Mouse (Mus musculus) MEL (cell line): Measurements from ENCODE around the gene Pla2g2e. TPM values are rescaled to one million over a fixed set of nuclear protein-coding genes. Genes with fewer than 3 reads are reported as not detected.
A peak's percentile ranks its signal among the peaks of the same experiment; 100 is the strongest.

ENCODE experiments used
- DNase-seq: peaks from one replicate; pipeline ENCODE4 v3.0.0; 2011; ENCODE audit warnings: low read depth, low spot score
- H3K27ac ChIP-seq: 2 replicates; pipeline ENCODE4 v1.5.1; 2012; ENCODE audit warnings: low read depth, mild to moderate bottlenecking, control low read depth, low read length, moderate library complexity; ENCODE audit not compliant: control insufficient read depth
- H3K27me3 ChIP-seq, 2 experiments: fragments of 150-350 bp in 1 of 2; sonication (generic) in 1 of 2; 2 replicates each; pipeline ENCODE4 v1.6.1; 2012; ENCODE audit warnings: low read length in 2 of 2, mild to moderate bottlenecking in 2 of 2, improper control_type of control experiment in 1 of 2, moderate library complexity in 1 of 2; ENCODE audit not compliant: insufficient read depth in 2 of 2, control insufficient read depth in 1 of 2
- H3K36me3 ChIP-seq, 2 experiments: 2 replicates each; pipeline ENCODE4 v1.6.1; 2012 to 2014; ENCODE audit warnings: low read length in 2 of 2, improper control_type of control experiment in 1 of 2, inconsistent platforms in 1 of 2, mild to moderate bottlenecking in 1 of 2; ENCODE audit not compliant: insufficient read depth in 2 of 2, control insufficient read depth in 1 of 2
- H3K4me1 ChIP-seq, 2 experiments: fragments of 150-350 bp in 1 of 2; sonication (generic) in 1 of 2; 2 replicates each; pipeline ENCODE4 v1.6.1; 2012; ENCODE audit warnings: low read length in 2 of 2, improper control_type of control experiment in 1 of 2, mild to moderate bottlenecking in 1 of 2; ENCODE audit not compliant: insufficient read depth in 2 of 2, control insufficient read depth in 1 of 2
- H3K4me3 ChIP-seq, 2 experiments: fragments of 150-350 bp in 1 of 2; sonication (generic) in 1 of 2; 2 replicates each; pipeline ENCODE4 v1.5.1; 2012; ENCODE audit warnings: low read depth in 2 of 2, low read length in 2 of 2, mild to moderate bottlenecking in 2 of 2, moderate library complexity in 2 of 2, control low read depth in 1 of 2, improper control_type of control experiment in 1 of 2; ENCODE audit not compliant: control insufficient read depth in 1 of 2, insufficient read depth in 1 of 2
- H3K79me2 ChIP-seq: 2 replicates; pipeline ENCODE4 v1.6.1; 2012; ENCODE audit warnings: mild to moderate bottlenecking, low read length, moderate library complexity; ENCODE audit not compliant: control insufficient read depth, poor library complexity, insufficient read depth
- H3K9ac ChIP-seq: 2 replicates; pipeline ENCODE4 v1.6.1; 2012; ENCODE audit warnings: low read depth, mild to moderate bottlenecking, control low read depth, low read length, moderate library complexity; ENCODE audit not compliant: control insufficient read depth, poor library complexity, severe bottlenecking
- H3K9me3 ChIP-seq: fragments of 150-350 bp; sonication (generic); replicated peaks from 2 replicates; pipeline ENCODE4 v1.6.1; 2012; ENCODE audit warnings: mild to moderate bottlenecking, low read length, improper control_type of control experiment, moderate library complexity; ENCODE audit not compliant: insufficient read depth
- BHLHE40 ChIP-seq: IDR thresholded peaks from 2 replicates; pipeline ENCODE4 v1.6.1; 2012; ENCODE audit warnings: low read depth, mild to moderate bottlenecking, inconsistent platforms, low read length, improper control_type of control experiment, borderline replicate concordance
- CHD1 ChIP-seq: IDR thresholded peaks from 2 replicates; pipeline ENCODE4 v1.6.1; 2012; ENCODE audit warnings: low read depth, mild to moderate bottlenecking, inconsistent platforms, low read length, improper control_type of control experiment
- CHD2 ChIP-seq: IDR thresholded peaks from 2 replicates; pipeline ENCODE4 v1.6.1; 2011; ENCODE audit warnings: low read length, improper control_type of control experiment
- CTCF ChIP-seq, 3 experiments: IDR thresholded peaks in 2 of 3; conservative IDR thresholded peaks in 1 of 3; 2 replicates each; pipeline ENCODE4 v1.5.1; 2011 to 2012; ENCODE audit warnings: low read length in 3 of 3, low read depth in 2 of 3, mild to moderate bottlenecking in 2 of 3, improper control_type of control experiment in 1 of 3, inconsistent platforms in 1 of 3, mixed read lengths in 1 of 3, moderate library complexity in 1 of 3; ENCODE audit not compliant: control insufficient read depth in 1 of 3, insufficient read depth in 1 of 3, poor library complexity in 1 of 3, severe bottlenecking in 1 of 3
- E2F4 ChIP-seq: IDR thresholded peaks from 2 replicates; pipeline ENCODE4 v1.6.1; 2011; ENCODE audit warnings: low read depth, low read length, improper control_type of control experiment, borderline replicate concordance
- ELF1 ChIP-seq: IDR thresholded peaks from 2 replicates; pipeline ENCODE4 v1.6.1; 2014; ENCODE audit warnings: low read depth, mild to moderate bottlenecking, inconsistent platforms, low read length, improper control_type of control experiment, moderate library complexity
- EP300 ChIP-seq, 2 experiments: IDR thresholded peaks; 2 replicates each; pipeline ENCODE4 v1.6.1; 2011; ENCODE audit warnings: improper control_type of control experiment in 2 of 2, low read length in 2 of 2, low read depth in 1 of 2, mild to moderate bottlenecking in 1 of 2
- ETS1 ChIP-seq: IDR thresholded peaks from 2 replicates; pipeline ENCODE4 v1.6.1; 2012; ENCODE audit warnings: low read depth, mild to moderate bottlenecking, inconsistent platforms, low read length, improper control_type of control experiment, moderate library complexity
- GABPA ChIP-seq: IDR thresholded peaks from 2 replicates; pipeline ENCODE4 v1.6.1; 2012; ENCODE audit warnings: low read depth, mild to moderate bottlenecking, inconsistent platforms, low read length, improper control_type of control experiment, moderate library complexity
- GATA1 ChIP-seq: IDR thresholded peaks from 2 replicates; pipeline ENCODE4 v1.6.1; 2011; ENCODE audit warnings: low read depth, low read length, improper control_type of control experiment
- HCFC1 ChIP-seq: IDR thresholded peaks from 2 replicates; pipeline ENCODE4 v1.6.1; 2012; ENCODE audit warnings: low read depth, mild to moderate bottlenecking, inconsistent platforms, low read length, improper control_type of control experiment, moderate library complexity
- JUND ChIP-seq: IDR thresholded peaks from 2 replicates; pipeline ENCODE4 v1.6.1; 2011; ENCODE audit warnings: low read depth, mild to moderate bottlenecking, improper control_type of control experiment, low read length
- KAT2A ChIP-seq: conservative IDR thresholded peaks from 2 replicates; pipeline ENCODE4 v1.6.1; 2012; ENCODE audit warnings: low read depth, low read length, improper control_type of control experiment, inconsistent platforms
- MAFK ChIP-seq: IDR thresholded peaks from 2 replicates; pipeline ENCODE4 v1.6.1; 2011; ENCODE audit warnings: low read depth, mild to moderate bottlenecking, low read length, improper control_type of control experiment, borderline replicate concordance
- MAX ChIP-seq: IDR thresholded peaks from 2 replicates; pipeline ENCODE4 v1.6.1; 2011; ENCODE audit warnings: low read length, improper control_type of control experiment
- MAZ ChIP-seq: IDR thresholded peaks from 2 replicates; pipeline ENCODE4 v1.6.1; 2012; ENCODE audit warnings: low read depth, mild to moderate bottlenecking, inconsistent platforms, low read length, improper control_type of control experiment
- MEF2A ChIP-seq: IDR thresholded peaks from 2 replicates; pipeline ENCODE4 v1.6.1; 2014; ENCODE audit warnings: low read depth, mild to moderate bottlenecking, inconsistent platforms, low read length, improper control_type of control experiment; ENCODE audit not compliant: poor library complexity, insufficient replicate concordance, severe bottlenecking; ENCODE audit errors: extremely low read depth
- MXI1 ChIP-seq: IDR thresholded peaks from 2 replicates; pipeline ENCODE4 v1.6.1; 2011; ENCODE audit warnings: mild to moderate bottlenecking, low read depth, low read length, improper control_type of control experiment
- MYB ChIP-seq: IDR thresholded peaks from 2 replicates; pipeline ENCODE4 v1.6.1; 2011; ENCODE audit warnings: mild to moderate bottlenecking, low read depth, low read length, improper control_type of control experiment
- MYC ChIP-seq: IDR thresholded peaks from 2 replicates; pipeline ENCODE4 v1.6.1; 2011; ENCODE audit warnings: low read depth, mild to moderate bottlenecking, low read length, improper control_type of control experiment, moderate library complexity
- NELFE ChIP-seq: IDR thresholded peaks from 2 replicates; pipeline ENCODE4 v1.6.1; 2011; ENCODE audit warnings: low read depth, low read length, improper control_type of control experiment
- NRF1 ChIP-seq: IDR thresholded peaks from 2 replicates; pipeline ENCODE4 v1.6.1; 2014; ENCODE audit warnings: low read depth, mild to moderate bottlenecking, inconsistent platforms, low read length, improper control_type of control experiment, moderate library complexity; ENCODE audit not compliant: poor library complexity, insufficient read depth, severe bottlenecking
- POLR2A ChIP-seq, 2 experiments: IDR thresholded peaks; 2 replicates each; pipeline ENCODE4 v1.6.1; 2011 to 2012; ENCODE audit warnings: low read length in 2 of 2, mild to moderate bottlenecking in 2 of 2, control low read depth in 1 of 2, improper control_type of control experiment in 1 of 2, low read depth in 1 of 2, moderate library complexity in 1 of 2; ENCODE audit not compliant: control insufficient read depth in 1 of 2, insufficient read depth in 1 of 2, poor library complexity in 1 of 2
- POLR2AphosphoS2 ChIP-seq: IDR thresholded peaks from 2 replicates; pipeline ENCODE4 v1.6.1; 2011; ENCODE audit warnings: low read length, improper control_type of control experiment
- POLR2AphosphoS5 ChIP-seq: IDR thresholded peaks from 2 replicates; pipeline ENCODE4 v1.6.1; 2012; ENCODE audit warnings: low read depth, borderline replicate concordance, mild to moderate bottlenecking, inconsistent platforms, low read length, moderate library complexity, mixed read lengths
- RAD21 ChIP-seq: IDR thresholded peaks from 2 replicates; pipeline ENCODE4 v1.6.1; 2011; ENCODE audit warnings: mild to moderate bottlenecking, low read depth, low read length, improper control_type of control experiment
- RCOR1 ChIP-seq: IDR thresholded peaks from 2 replicates; pipeline ENCODE4 v1.6.1; 2012; ENCODE audit warnings: low read depth, mild to moderate bottlenecking, inconsistent platforms, low read length, improper control_type of control experiment
- SIN3A ChIP-seq: IDR thresholded peaks from 2 replicates; pipeline ENCODE4 v1.6.1; 2012; ENCODE audit warnings: low read length, improper control_type of control experiment, inconsistent platforms
- SMC3 ChIP-seq: IDR thresholded peaks from 2 replicates; pipeline ENCODE4 v1.6.1; 2011; ENCODE audit warnings: low read depth, low read length, improper control_type of control experiment
- TAL1 ChIP-seq: IDR thresholded peaks from 2 replicates; pipeline ENCODE4 v1.6.1; 2012; ENCODE audit warnings: mild to moderate bottlenecking, inconsistent platforms, low read length, moderate library complexity, mixed read lengths
- TBP ChIP-seq: IDR thresholded peaks from 2 replicates; pipeline ENCODE4 v1.8.0; 2011; ENCODE audit warnings: low read depth, low read length, improper control_type of control experiment
- TCF12 ChIP-seq: IDR thresholded peaks from 2 replicates; pipeline ENCODE4 v1.6.1; 2014; ENCODE audit warnings: low read depth, mild to moderate bottlenecking, inconsistent platforms, low read length, improper control_type of control experiment, moderate library complexity
- UBTF ChIP-seq: IDR thresholded peaks from 2 replicates; pipeline ENCODE4 v1.6.1; 2012; ENCODE audit warnings: low read depth, mild to moderate bottlenecking, inconsistent platforms, low read length, improper control_type of control experiment, moderate library complexity, borderline replicate concordance; ENCODE audit not compliant: insufficient read depth
- USF1 ChIP-seq: IDR thresholded peaks from 2 replicates; pipeline ENCODE4 v1.6.1; 2014; ENCODE audit warnings: low read depth, mild to moderate bottlenecking, inconsistent platforms, low read length, improper control_type of control experiment, moderate library complexity
- USF2 ChIP-seq, 2 experiments: IDR thresholded peaks; 2 replicates each; pipeline ENCODE4 v1.6.1; 2011 to 2012; ENCODE audit warnings: improper control_type of control experiment in 2 of 2, low read length in 2 of 2, borderline replicate concordance in 1 of 2, inconsistent platforms in 1 of 2, low read depth in 1 of 2, mild to moderate bottlenecking in 1 of 2; ENCODE audit not compliant: insufficient read depth in 1 of 2
- ZC3H11A ChIP-seq: IDR thresholded peaks from 2 replicates; pipeline ENCODE4 v1.6.1; 2012; ENCODE audit warnings: low read depth, mild to moderate bottlenecking, inconsistent platforms, low read length, improper control_type of control experiment
- ZKSCAN1 ChIP-seq: IDR thresholded peaks from 2 replicates; pipeline ENCODE4 v1.6.1; 2012; ENCODE audit warnings: low read depth, mild to moderate bottlenecking, inconsistent platforms, low read length, improper control_type of control experiment, moderate library complexity
- ZMIZ1 ChIP-seq: IDR thresholded peaks from 2 replicates; pipeline ENCODE4 v1.6.1; 2012; ENCODE audit warnings: low read depth, mild to moderate bottlenecking, inconsistent platforms, low read length, improper control_type of control experiment, moderate library complexity
- ZNF384 ChIP-seq: IDR thresholded peaks from 2 replicates; pipeline ENCODE4 v1.6.1; 2012; ENCODE audit warnings: low read depth, mild to moderate bottlenecking, inconsistent platforms, low read length, improper control_type of control experiment
- polyA plus RNA-seq, 2 experiments: library from polyadenylated mRNA; stranded (reverse) in 1 of 2; unstranded in 1 of 2; fragments of >175 nt in 1 of 2; fragments of >200 nt in 1 of 2; gene quantifications; 2 replicates each; pipeline versions ENCODE4 v1.2.1 to v1.2.4; 2012; ENCODE audit warnings: low replicate concordance in 2 of 2, low read depth in 1 of 2; ENCODE audit not compliant: insufficient read length in 2 of 2, insufficient read depth in 1 of 2, missing spikeins in 1 of 2
- total RNA-seq: library from RNA; depleted of rRNA; stranded (reverse); fragments of 300-350 nt; gene quantifications from 2 replicates; pipeline ENCODE4 v1.2.3, GENCODE M21; 2012

Pla2g2e gene
- total and polyA plus RNA-seq, 3 experiments: not detected

DNA sequence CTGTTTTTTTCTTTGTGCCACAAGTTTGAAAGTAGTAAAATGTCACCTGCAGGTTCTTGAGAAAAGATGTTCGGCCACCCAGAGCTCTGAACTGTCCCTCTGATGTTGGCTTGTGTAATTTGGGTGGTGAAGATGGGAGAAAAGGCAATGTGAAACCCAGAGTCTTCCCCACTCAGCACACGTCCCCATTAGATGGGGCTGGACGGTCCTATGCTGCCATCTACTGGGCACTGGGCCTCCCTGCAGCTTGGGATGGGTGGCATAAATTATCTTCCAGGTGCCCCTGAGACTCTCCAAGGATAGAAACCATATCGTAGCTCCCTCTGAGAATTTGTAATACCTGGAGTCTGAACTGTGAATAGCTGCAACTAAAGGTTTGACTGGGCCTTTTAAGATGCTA is 26.3 kb upstream of the Pla2g2e start:
- peak; percentile 66 for DNase-seq
- TF ChIP-seq GATA1 (no peak), MAZ (peak; percentile 70; the same call in 1 of the 2 replicates), CHD2 (no peak), ELF1 (no peak), JUND (no peak), ZKSCAN1 (no peak), MAFK (no peak), MYC (no peak), EP300 (IDR thresholded peaks at IDR 0.05; ENCODE audit: low read depth in 1 of 2, low read length in 2 of 2) (no peak), BHLHE40 (no peak), ZC3H11A (peak; percentile 67), MXI1 (no peak), RAD21 (peak; percentile 92), E2F4 (no peak), UBTF (no peak), ETS1 (no peak), POLR2A (IDR thresholded peaks at IDR 0.05; ENCODE audit: control insufficient read depth in 1 of 2, insufficient read depth in 1 of 2, low read depth in 1 of 2, low read length in 2 of 2, poor library complexity in 1 of 2) (no peak), SMC3 (peak; percentile 78), SIN3A (no peak), TCF12 (no peak), MYB (no peak), ZNF384 (no peak), CHD1 (no peak), RCOR1 (no peak), MAX (no peak), MEF2A (no peak), HCFC1 (no peak), KAT2A (no peak), POLR2AphosphoS5 (no peak), TAL1 (no peak), NRF1 (no peak), GABPA (no peak), TBP (no peak), USF2 (IDR thresholded peaks at IDR 0.05; ENCODE audit: borderline replicate concordance in 1 of 2, insufficient read depth in 1 of 2, low read depth in 1 of 2, low read length in 2 of 2) (no peak), CTCF (IDR thresholded peaks at IDR 0.05 in 2 of 3, conservative IDR thresholded peaks at IDR 0.05 in 1 of 3; ENCODE audit: control insufficient read depth in 1 of 3, insufficient read depth in 1 of 3, low read depth in 2 of 3, low read length in 3 of 3, poor library complexity in 1 of 3, severe bottlenecking in 1 of 3) (peak; percentile 92 to 97 (median 96)), ZMIZ1 (no peak), NELFE (no peak), USF1 (no peak), POLR2AphosphoS2 (no peak)
- no peaks in the 10 kb centered on the region for H3K79me2 ChIP-seq
- H3K4me1 ChIP-seq: no peaks in the 10 kb centered on the region
- H3K4me3 ChIP-seq: no peak overlapping the region
- H3K27me3 ChIP-seq: no peaks in the 10 kb centered on the region
- H3K9me3 ChIP-seq: no peaks in the 10 kb centered on the region
- H3K9ac ChIP-seq: no peak overlapping the region
- H3K27ac ChIP-seq: no peak overlapping the region
- H3K36me3 ChIP-seq: no peaks in the 10 kb centered on the region
